Comparison of ENCODE assay signal across 8 mouse cellular contexts in the genomic region with DNA sequence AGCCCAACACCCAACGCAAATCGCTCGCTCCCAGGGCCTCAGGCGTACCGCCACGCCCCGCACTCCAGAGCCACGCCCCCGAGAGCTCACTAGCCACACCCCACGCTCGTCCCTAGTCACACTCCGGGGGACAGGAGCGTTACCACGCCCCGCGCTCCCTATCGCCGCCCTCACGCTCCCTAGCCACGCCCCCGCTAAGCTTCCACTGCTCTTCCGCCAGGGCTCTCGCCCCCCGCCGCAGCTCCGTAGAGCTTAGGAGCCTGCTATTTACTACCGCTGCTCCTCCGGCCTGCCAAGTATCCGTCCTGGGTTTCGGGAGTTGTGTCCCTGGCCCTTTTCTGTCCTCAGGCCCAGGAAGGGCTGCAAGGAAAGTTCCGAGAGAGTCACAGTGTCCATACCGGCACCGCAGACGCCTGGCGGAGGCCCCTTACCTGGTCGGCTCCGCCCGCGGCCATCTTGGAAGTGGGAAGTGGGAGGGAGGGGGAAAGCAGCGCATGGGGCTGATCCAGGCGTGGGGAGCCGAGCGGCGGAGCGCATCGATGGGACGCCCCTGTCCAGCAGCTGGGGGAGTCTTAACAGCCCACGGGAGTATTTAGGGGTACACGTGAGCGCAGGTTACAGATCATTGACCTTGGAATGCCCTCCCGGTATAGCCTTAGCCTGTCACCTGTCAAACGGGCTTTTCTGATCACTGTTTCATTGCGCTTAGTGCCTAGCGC. TPM values are rescaled to one million over a fixed set of nuclear protein-coding genes. Genes with fewer than 3 reads are reported as not detected.
DNase-seq lines count a peak whose midpoint lies in the region; ATAC-seq and TF ChIP-seq lines count a peak whose summit lies in the region.

No protein-coding gene starts in this region.

- H3K4me3 ChIP-seq in bone marrow, adult 2 months (replicated peaks; ENCODE audit: control insufficient read depth, low read depth, low read length), result peak overlapping the region; percentile 88
- H3K4me3 ChIP-seq in embryonic facial prominence, embryonic 15.5 days (replicated peaks), result peak overlapping the region; percentile 68
- H3K4me3 ChIP-seq in limb, embryonic 14.5 days (replicated peaks; ENCODE audit: low read length), result peak overlapping the region; percentile 71
- peak overlapping the region; percentile 77 for H3K4me3 ChIP-seq in midbrain, postnatal 0 days (ENCODE audit: low read depth, low read length)

- no peak for TF ChIP-seq CTCF in bone marrow, adult 2 months (IDR thresholded peaks at IDR 0.05; ENCODE audit: control insufficient read depth, insufficient read depth, low read length)
- TF ChIP-seq CTCF in midbrain, postnatal 0 days (IDR thresholded peaks at IDR 0.05), result peak; percentile 6; the same call in 1 of the 2 replicates

- no peaks in the 10 kb centered on the region; the same call in 1 of the 2 replicates for H3K4me1 ChIP-seq in bone marrow, adult 2 months (ENCODE audit: control insufficient read depth, insufficient read depth, low read length)
- peaks cover 22% of the 10 kb centered on the region for H3K4me1 ChIP-seq in embryonic facial prominence, embryonic 15.5 days
- no peaks in the 10 kb centered on the region; the same call in 1 of the 2 replicates for H3K4me1 ChIP-seq in limb, embryonic 14.5 days (ENCODE audit: control insufficient read depth, insufficient read depth, low read length)
- H3K4me1 ChIP-seq in midbrain, postnatal 0 days (ENCODE audit: insufficient read depth, low read length), result no peaks in the 10 kb centered on the region

- 1% methylated on average over 54 of the region's 54 CpGs for WGBS in bone marrow, adult 2 months
- 1% methylated on average over 54 of the region's 54 CpGs for WGBS in embryonic facial prominence, embryonic 15.5 days
- WGBS in limb, embryonic 14.5 days, result 3% methylated on average over 39 of the region's 54 CpGs
- 2% methylated on average over 53 of the region's 54 CpGs for WGBS in midbrain, postnatal 0 days

- ATAC-seq in embryonic facial prominence, embryonic 15.5 days (ENCODE audit: insufficient number of reproducible peaks, low FRiP score, low TSS enrichment, low read depth), result peak; percentile 99
- ATAC-seq in limb, embryonic 14.5 days (ENCODE audit: low FRiP score, low read depth), result peak; percentile 98
- ATAC-seq in midbrain, postnatal 0 days (ENCODE audit: low FRiP score), result peak; percentile 97

- TF ChIP-seq POLR2A in bone marrow, adult 2 months (IDR thresholded peaks at IDR 0.05; ENCODE audit: borderline replicate concordance, control insufficient read depth, low read depth, low read length), result peak; percentile 58; the same call in 1 of the 2 replicates
- TF ChIP-seq POLR2A in limb, embryonic 14.5 days (IDR thresholded peaks at IDR 0.05; ENCODE audit: borderline replicate concordance, extremely low read depth, insufficient read depth, insufficient read length), result peak; percentile 92; the same call in 1 of the 2 replicates

- no peaks in the 10 kb centered on the region for H3K36me3 ChIP-seq in embryonic facial prominence, embryonic 15.5 days
- no peaks in the 10 kb centered on the region for H3K36me3 ChIP-seq in limb, embryonic 14.5 days (ENCODE audit: control insufficient read depth, insufficient read depth, low read length)
- no peaks in the 10 kb centered on the region for H3K36me3 ChIP-seq in midbrain, postnatal 0 days (ENCODE audit: insufficient read depth, low read length)

- no peaks in the 10 kb centered on the region; the same call in 1 of the 2 replicates for H3K27me3 ChIP-seq in embryonic facial prominence, embryonic 15.5 days
- H3K27me3 ChIP-seq in limb, embryonic 14.5 days (ENCODE audit: control insufficient read depth, insufficient read depth, low read length), result no peaks in the 10 kb centered on the region
- no peaks in the 10 kb centered on the region for H3K27me3 ChIP-seq in midbrain, postnatal 0 days (ENCODE audit: insufficient read depth, low read length)

- H3K9ac ChIP-seq in embryonic facial prominence, embryonic 15.5 days, result peak overlapping the region; percentile 51
- H3K9ac ChIP-seq in limb, embryonic 14.5 days (ENCODE audit: low read depth, low read length, severe bottlenecking), result peak overlapping the region; percentile 65
- H3K9ac ChIP-seq in midbrain, postnatal 0 days (replicated peaks; ENCODE audit: low read length, poor library complexity, severe bottlenecking), result peak overlapping the region; percentile 81

- H3K4me2 ChIP-seq in embryonic facial prominence, embryonic 15.5 days (replicated peaks), result peak overlapping the region; percentile 99
- H3K4me2 ChIP-seq in limb, embryonic 14.5 days (replicated peaks; ENCODE audit: low read depth, low read length, severe bottlenecking), result peak overlapping the region; percentile 98
- peak overlapping the region; percentile 76 for H3K4me2 ChIP-seq in midbrain, postnatal 0 days (ENCODE audit: low read depth, low read length, poor library complexity, severe bottlenecking)

- peak overlapping the region; percentile 89 for H3K27ac ChIP-seq in bone marrow, adult 2 months (ENCODE audit: control insufficient read depth, insufficient read depth, low read depth, low read length, poor library complexity)
- peak overlapping the region; percentile 90 for H3K27ac ChIP-seq in embryonic facial prominence, embryonic 15.5 days (replicated peaks)
- peak overlapping the region; percentile 81 for H3K27ac ChIP-seq in limb, embryonic 14.5 days (replicated peaks; ENCODE audit: low read depth, low read length)
- H3K27ac ChIP-seq in midbrain, postnatal 0 days (ENCODE audit: low read depth, low read length), result peak overlapping the region; percentile 90

- DNase-seq in 416B (ENCODE audit: low read depth), result peak; percentile 100
- peak; percentile 99 for DNase-seq in heart, adult 8-10 months (ENCODE audit: low spot score)
- DNase-seq in kidney, adult 9 months, result peak; percentile 100
- peak; percentile 100 for DNase-seq in limb, embryonic 14.5 days (ENCODE audit: low spot score)
- DNase-seq in midbrain, postnatal 0 days (ENCODE audit: low spot score), result peak; percentile 99
- DNase-seq in spleen, postnatal 14 days (ENCODE audit: low spot score in 2 of 2), result peak; percentile 100

- H3K9me3 ChIP-seq in embryonic facial prominence, embryonic 15.5 days (replicated peaks), result no peaks in the 10 kb centered on the region
- no peaks in the 10 kb centered on the region for H3K9me3 ChIP-seq in limb, embryonic 14.5 days (ENCODE audit: control insufficient read depth, low read length)
- H3K9me3 ChIP-seq in midbrain, postnatal 0 days (ENCODE audit: low read length), result no peaks in the 10 kb centered on the region

RNA-seq across cellular contexts. Expression of gene Tbc1d14, which starts 11.0 kb away (rescaled TPM):
- 7.5 and 34.7 TPM in 2 replicates for polyA plus RNA-seq in bone marrow, adult 2 months (2011; ENCODE audit: insufficient read depth, insufficient read length, low replicate concordance, missing spikeins)
- 40.3 and 41.3 TPM in 2 replicates for polyA plus RNA-seq in embryonic facial prominence, embryonic 15.5 days (2015; fragmentation: Nextera tagmentation; extraction: Ambion mirVana)
- total RNA-seq in heart, adult 8-10 months (2022), result 10 to 100 TPM; 12.8 to 16.3 (median 13.8) TPM
- polyA plus RNA-seq in limb, embryonic 14.5 days (2012; rRNA removed), result 46.6 and 54.6 TPM in 2 replicates
- 37.9 and 46.3 TPM in 2 replicates for polyA plus RNA-seq in limb, embryonic 14.5 days (2014; fragmentation: Nextera tagmentation; extraction: Ambion mirVana)
- total RNA-seq in midbrain, postnatal 0 days (2014; rRNA removed), result 29.3 and 30.5 TPM in 2 replicates
- 51.0 and 53.3 TPM in 2 replicates for polyA plus RNA-seq in midbrain, postnatal 0 days (2015; fragmentation: Nextera tagmentation; extraction: Ambion mirVana)

Comparison
In these comparisons a context has a peak if more than half of its experiments do, and no peak if none do; other contexts are left out.
1. Peak in every context shown above with its lines: DNase-seq, ATAC-seq, H3K4me3 ChIP-seq and H3K27ac ChIP-seq.